Mouse (Mus musculus) large intestine, adult 2 months (tissue): ENCODE measurements around the gene Tmem251. TPM values are rescaled to one million over a fixed set of nuclear protein-coding genes. Genes with fewer than 3 reads are reported as not detected.

Source experiments
- DNase-seq: peaks from one replicate; pipeline ENCODE4 v3.0.0-alpha.2; 2012; ENCODE audit warnings: low read depth, low spot score
- WGBS: fragments of 180-500 bp; shearing (Covaris S2); methylation state at CpG from one replicate; pipeline ENCODE4 v1.1.7; 2018; 5-methylcytosine and 5-hydroxymethylcytosine counted together
- polyA plus RNA-seq: library from polyadenylated mRNA; depleted of rRNA; stranded (reverse); fragments of >200 nt; gene quantifications from 2 replicates; pipeline ENCODE4 v1.2.3, GENCODE M21; 2012; rRNA removed

Gene Tmem251
- 2.8 TPM in 2 replicates for polyA plus RNA-seq

DNA sequence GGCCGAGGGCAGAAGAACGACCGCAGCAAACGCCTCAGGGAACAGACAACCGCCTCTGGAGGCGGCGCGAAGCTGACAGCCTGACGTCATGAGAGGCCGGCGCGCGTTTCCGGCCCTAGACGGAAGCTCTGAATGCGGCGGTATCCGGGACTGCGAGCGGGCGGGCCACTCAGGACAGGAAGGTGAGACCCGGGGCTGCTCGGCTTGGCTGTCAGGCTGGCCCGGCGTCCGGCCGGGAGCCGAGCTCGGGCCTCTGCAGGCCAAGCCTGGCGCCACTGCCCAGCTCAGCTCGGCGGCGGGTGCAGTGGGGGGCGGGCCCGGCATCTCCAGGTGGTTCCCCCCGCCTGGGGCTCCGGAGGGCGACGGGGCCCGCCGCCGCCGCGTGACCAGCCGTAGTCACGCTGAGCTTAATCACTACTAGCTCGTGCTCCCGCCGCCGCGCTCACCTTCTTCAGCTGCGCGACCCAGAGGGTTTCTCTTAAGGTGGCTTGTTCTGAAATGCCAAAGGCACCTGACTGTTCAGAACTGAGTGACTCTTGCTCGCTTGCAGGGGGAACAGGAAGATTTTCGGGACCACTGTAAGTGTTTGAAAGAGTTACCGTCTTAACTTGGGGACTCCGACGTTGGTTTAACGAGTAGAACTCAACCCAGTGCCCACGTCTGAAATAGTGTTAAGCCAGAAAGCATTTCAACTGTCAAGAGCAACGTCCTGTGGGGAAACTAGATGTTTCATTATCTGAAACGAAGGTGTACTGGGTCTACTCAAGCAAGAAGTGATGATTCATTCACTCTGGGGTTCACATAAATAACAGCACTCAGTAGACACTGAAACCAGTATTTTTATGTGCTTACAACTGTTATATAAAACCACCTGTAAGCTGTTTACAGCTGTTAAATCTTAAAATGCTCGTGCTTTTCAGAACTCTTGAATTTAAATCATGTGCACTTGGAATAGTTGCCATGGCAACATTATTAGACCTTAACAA is at the start of gene Tmem251, which contains the start of gene Moap1:
Tmem251 (plus strand) TSS at position 174 of the 986 bp plus-strand sequence.
Moap1 (minus strand) TSS at position 73 of the 986 bp plus-strand sequence.
- DNase-seq: no peak
- under 1% methylated on average over 63 of the region's 63 CpGs for WGBS

DNA sequence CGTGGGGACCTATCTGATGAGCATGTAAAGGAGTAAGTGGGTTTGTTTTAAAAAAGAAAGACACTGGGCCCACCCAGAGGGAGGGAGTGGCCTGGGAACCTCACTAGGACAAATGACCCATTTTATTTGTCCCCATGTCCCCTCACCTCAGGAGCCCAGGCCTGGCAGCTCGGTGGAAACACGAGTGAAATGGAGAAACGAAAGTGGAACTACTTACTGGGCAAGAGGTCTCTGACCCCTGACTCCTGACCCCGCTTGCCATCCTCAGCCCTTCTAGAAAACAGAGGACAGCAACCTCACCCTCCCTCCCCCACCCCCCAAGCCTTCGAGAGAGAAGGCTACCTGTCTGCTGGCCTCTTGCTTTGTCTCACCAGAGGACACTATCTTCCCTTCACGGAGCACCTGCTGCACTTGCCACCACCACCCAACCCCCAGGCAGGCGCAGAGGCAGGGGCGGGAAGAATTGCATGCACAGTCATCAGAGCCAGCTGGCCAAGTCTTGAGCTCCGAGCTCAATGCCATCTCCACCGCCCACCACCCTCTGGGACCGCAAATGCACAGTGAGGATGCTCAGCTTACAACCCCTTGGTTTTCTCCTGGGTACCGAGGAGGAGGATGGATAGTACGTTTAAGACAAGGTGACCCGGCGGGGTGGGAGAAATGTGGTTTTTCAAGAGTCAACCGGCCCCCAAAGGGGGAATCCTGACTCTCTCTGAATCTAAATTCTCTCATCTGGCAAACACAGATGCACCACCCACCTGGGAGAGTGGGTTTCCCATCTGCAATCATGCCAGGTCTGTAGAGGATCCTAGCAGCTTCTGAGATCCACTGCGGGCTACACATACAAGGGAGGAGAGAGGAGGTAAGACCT is 48.0 kb upstream of the Tmem251 start:
- 69% methylated on average over 18 of the region's 18 CpGs for WGBS
- no peak for DNase-seq

DNA sequence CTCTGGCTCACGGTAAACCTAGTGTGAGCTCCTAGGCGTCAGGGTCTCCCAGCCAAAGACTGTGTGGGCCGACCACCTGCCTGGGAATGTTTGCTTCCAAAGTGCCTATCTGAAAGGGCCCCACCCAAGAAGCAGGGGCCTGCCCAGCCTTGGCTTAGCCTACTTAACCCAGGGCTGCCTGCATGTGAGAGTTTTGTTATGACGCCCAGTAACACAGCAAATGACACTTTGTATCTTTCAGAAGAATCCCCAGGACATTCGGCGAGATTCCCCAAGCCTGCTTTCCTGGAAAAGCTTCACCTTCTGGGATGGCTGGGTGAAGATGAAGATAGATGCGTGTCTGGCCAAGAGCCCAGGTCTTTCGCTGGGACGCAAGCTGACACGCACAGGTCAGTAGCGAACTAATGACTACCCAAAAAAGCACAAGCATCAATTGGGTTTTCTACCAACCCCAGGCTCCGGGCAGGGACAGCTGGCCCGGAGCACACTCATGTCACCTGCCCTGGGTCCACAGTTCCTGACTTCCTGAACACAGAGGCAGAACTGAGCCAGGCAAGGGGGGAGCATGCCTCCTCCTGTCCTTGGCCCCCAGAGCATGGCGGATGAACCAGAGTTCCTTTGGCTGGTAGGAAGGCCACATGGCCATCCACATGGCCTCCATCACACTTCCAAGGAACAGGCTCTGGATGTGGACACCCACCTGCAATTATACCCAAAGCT is 46.8 kb upstream of the Tmem251 start:
- DNase-seq: no peak
- WGBS: 68% methylated on average over 14 of the region's 14 CpGs

DNA sequence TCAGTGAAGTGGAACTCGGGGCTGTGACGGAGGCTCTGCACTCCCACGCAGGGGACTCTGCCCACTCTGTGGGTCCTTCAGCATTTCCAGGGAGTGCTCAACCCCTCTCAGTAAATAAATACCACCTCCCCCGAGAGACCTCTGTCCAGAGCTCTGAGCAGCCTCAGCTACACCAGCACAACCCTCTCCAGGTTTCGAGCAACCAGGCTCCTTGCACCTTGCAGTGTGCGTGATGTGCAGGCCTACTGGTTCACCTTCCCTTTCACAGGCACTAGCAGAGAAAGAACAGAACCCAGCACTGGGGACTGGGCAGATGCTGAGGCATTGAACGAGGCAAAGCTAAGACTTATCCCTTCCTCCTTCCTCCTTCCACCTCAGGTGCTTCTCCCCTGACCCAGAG is 46.2 kb upstream of the Tmem251 start:
- 74% methylated on average over 7 of the region's 7 CpGs for WGBS
- no peak for DNase-seq

DNA sequence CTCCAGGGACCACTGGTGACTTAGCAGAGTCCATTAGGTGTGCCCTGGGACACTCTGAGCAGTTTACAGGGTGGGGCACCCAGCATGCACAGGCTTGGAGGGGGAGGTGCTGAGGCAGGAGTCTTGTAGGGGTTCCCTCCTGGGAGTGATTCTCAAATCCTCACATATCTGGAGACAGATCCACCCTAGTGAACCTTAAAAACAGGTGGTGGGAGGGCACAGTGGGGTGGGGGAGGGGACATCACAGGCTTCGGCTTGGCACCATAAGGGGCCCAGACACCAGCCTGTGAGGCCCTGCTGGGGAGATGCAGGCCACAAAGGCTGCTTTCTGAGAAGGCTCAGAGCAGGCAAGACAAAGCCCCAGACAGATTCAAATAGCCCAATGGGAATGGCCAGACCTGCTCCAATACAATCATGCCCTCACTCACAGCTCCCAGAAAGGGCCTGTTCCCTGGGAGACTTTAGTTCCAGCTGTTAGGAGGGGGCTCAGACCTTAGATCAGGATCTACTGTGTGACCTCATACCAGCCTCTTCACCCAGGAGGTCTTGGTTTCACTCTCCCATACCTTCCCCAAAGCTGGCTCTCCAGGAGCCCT is 45.4 kb upstream of the Tmem251 start:
- 57% methylated on average over 1 of the region's 1 CpGs for WGBS
- DNase-seq: no peak

DNA sequence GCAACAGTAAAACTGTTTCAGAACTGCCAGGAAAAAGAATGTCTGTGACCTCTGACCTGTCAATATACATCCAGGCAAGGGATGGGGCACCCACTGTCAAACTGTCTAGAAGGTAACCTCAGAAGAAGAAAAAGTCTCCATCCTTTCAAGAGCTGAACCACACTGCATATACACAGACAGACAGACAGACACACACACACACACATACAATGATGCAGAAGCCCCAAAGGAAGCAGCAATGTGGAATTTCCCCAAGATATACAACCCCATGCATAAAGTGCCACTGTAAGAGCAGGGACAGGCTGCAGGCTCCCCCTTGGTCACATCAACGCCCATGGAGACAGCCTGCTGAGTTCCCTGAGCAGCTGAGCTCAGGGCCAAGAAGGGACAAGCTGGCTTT is 44.4 kb upstream of the Tmem251 start:
- WGBS: 65% methylated on average over 1 of the region's 1 CpGs
- no peak for DNase-seq

DNA sequence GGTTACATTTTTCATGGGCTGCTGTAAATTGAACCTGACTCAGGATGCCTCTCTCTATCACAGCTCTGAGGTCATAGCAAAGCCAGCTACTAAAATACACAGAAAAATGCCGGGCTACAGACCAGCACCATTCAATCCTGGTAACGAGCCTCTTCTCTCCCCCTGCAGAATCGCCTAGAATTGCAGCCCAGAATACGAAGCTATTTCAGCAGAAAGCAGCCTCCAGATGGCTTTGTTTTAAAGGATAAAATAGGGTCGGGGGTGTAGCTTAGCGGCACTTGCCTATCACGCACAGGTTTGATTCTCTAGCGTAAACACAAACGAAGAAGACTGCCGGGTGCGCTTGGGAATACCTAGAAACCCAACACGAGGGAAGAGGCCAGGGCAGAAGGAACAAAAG is 43.1 kb upstream of the Tmem251 start:
- no peak for DNase-seq
- WGBS: 70% methylated on average over 12 of the region's 12 CpGs

DNA sequence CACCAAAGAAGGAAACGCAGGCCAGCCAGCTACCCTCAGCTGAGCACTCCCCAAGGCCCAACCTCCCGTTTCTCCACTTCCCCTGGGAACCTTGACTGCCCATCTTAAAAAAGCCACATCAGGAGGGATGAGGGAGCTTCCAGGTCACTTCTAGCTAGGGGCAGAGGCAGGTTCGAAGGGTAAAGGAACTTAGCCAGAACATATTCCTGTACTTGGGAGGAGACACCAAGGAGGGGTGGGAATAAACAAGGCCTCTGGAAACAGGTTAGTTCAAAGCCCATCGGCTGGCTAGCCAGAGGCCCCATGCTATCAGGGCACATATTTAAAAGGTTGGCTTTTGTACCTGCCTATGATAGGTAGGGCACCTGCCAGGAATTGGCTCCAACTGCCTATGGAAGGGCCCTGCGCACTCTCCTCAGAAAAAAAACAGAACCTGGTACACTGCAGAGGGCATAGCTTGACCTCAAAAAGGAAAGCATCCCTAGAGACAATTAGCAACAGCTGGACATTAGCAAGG is 41.8 kb upstream of the Tmem251 start:
- 54% methylated on average over 5 of the region's 5 CpGs for WGBS
- DNase-seq: no peak

DNA sequence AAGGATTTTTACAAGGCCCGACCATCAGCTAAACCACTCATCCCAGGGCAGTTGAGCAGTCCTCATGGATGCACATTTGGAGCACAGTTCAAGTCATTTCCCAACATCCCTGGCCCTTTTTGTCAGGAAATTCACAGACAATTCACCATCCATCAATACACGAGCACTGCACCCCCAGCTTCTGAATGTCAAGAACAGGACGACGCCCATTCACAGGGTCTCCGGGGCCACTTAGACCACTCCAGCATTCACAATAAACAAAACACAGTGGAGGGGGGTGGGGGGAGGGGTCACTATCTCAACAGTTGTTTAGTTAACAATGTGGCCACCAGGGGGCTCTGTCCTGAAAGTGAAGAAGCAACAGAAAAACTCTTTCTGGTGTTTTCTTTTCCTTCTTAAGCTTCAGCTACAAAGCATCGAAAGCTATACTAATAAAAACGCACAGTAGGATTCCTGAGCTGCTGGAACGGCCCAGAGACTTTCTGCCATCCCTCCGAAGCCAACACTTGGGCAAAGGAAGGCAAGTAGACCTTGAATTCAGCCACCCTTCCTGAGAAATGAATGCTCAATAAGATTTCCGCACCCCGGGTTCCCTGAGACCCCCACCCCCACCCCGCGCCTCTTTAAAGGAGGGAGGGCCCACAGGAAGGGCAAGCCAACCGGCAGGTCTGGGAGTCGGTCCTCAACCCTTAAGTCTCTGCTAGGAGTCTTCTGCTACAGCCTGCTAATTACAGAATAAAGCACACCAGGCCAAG is 41.0 kb upstream of the Tmem251 start:
- 16% methylated on average over 15 of the region's 15 CpGs for WGBS
- DNase-seq: no peak

DNA sequence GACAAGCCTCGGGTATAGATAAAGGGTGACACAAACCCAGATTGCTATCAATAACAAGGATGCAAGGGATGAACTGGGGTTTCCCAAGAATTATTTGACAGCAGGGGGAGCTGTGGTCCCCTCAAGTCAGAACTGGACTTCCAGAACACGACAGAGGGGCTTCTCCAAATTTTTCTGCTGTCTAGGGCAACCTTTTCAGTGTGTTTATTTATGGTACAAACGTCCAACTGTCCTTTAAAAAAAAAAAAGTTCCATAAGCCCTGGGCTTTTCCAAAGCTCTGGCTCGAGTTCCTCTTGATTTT is 40.5 kb upstream of the Tmem251 start:
- no peak for DNase-seq
- 7% methylated on average over 4 of the region's 4 CpGs for WGBS

DNA sequence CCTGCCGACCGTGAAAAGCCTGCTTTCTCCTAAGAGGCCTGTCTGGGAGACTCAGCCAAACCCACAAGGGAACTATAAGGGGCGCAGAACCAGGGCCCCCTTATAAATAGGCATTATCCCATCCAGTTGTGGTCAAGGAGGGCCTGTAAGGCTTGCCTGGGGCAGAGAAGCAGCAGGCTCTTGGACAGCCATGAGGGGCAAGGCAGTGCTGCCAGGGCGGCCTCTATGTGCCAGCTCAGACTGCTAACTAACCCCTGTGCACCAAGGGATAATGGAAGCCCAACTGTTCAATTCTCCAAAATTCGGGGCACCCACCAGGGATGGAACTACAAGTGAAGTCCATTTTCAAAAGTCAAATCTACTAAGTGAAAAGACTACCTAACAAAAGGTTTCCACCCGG is 40.1 kb upstream of the Tmem251 start:
- WGBS: 42% methylated on average over 6 of the region's 6 CpGs
- DNase-seq: no peak

DNA sequence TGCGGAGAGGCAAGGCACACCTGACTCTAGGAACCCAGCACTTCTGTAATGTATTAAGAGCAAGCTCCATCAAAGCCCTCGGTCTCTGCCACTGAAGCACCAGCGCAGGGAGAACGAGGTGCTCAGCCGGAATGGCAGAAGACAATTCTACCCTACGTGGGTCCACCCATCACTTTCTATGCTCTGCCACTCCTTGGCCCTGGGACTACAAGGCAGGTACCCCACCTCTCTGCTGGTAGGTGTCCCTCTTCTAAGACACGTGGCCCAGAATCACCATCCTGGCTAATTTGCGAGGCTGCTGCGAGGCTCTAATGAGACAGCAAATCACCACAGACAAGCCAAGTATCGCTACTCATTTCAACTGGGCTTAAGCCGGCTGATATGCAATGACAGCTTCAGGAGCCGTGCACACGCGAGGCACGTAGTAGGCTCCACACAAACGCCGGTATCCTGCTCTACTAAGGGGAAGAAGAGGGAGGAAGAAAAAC is 39.6 kb upstream of the Tmem251 start:
- WGBS: 7% methylated on average over 17 of the region's 17 CpGs
- no peak for DNase-seq

DNA sequence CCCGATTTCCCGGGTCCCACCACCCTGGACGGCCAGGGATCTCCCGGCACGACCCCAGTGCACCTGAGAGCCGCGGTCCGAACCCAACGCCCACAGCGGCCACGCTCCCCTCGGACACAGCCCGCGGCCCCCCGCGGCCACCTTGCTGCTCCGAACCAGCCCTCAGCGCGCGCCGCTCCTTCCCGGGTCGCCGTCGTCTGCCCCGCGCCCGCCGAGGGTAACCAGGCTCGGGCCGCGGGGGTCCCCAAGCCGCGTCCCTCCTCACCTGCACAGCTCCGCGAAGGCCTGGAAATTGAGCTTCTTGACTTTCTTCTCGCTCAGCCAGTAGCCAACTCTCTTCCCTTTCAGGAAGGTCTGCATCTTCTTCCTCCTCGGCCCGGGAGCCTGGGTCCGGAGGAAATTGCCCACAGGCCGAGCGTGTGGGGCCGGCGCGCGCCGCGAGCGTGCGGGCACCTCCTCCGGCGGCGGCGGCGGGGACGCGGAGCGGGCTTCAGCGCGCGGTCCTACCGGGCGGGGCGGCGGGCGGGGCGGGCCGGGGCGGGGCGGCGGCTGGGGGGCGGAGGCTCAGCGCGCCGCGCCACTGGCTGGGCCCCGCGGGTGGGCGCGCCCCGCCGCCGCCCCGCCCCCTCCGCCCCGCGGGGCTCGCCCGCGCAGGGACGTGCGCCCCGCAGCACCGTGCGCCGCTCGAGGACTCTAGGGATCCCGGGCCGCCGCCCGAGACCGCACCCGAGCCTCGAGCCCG is 38.9 kb upstream of the Tmem251 start, which contains the start of gene Itpk1:
Itpk1 (minus strand) TSS at position 474 of the 742 bp plus-strand sequence.
- 3% methylated on average over 98 of the region's 105 CpGs for WGBS
- no peak for DNase-seq

DNA sequence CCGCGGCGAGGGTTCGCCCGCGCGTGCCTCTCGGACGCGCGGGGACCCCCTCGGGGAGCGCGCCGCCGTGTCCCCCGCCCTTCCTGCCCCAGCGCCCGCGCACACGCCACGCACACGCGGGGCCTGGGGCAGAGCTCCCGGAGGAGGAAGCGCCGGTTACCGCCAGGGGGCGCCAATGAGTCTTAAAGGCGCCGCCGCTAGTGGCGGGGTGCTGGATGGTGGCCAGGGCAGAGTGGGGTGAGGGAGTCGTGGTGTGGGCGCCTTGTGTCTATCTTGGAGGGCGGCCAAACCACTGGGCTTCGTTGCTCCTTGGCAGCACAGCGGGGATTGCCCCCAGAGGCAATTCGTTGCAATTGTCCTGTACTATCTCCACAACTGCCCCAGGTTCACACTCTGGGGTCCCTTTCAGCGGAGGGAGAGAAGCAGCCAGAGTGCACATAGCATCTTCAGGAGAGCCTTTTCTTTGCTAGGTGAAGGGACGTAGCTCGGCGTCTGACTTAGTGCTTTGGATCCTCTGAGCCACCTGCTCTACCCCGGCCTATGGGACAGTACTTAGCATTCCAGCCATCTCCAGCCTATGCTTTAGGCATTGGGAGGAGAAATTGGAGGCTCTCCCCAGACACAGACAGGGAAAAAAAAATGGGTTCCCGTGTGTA is 38.2 kb upstream of the Tmem251 start:
- DNase-seq: no peak
- 2% methylated on average over 45 of the region's 45 CpGs for WGBS

DNA sequence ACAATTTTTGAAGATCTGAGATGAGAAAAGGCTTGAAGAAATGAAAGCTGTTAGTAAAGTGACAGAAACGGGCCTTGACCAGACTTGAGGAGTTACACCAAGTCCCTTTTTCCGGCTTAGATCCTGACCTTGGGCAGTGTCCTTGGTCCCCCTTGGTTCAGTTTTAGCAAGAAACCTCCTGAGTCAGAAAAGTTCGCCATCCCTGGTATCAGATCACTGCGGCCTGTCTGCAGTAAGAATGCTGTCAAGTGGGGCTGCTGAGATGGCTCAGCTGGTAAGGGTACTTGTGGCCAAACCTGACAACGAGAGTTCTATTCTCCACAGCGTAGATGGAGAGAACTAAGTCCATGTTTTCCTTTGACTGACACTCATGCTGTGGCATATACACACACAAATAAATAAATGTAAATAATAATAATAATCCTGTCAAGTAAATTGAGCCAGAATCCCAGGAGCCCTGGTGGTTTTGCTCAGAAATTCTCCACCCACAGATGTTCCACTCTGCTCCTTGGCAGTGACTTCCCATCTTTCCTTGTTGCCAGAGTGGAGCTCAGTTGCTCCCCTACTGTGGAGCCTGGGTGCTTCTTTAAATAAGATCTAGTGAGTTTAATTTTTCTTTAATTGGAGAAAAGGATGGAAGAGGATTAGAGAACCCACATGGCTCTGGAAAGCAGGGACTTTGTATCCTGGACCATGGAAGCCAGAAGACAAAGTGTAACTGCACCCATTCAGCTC is 37.5 kb upstream of the Tmem251 start:
- 81% methylated on average over 6 of the region's 6 CpGs for WGBS
- no peak for DNase-seq

DNA sequence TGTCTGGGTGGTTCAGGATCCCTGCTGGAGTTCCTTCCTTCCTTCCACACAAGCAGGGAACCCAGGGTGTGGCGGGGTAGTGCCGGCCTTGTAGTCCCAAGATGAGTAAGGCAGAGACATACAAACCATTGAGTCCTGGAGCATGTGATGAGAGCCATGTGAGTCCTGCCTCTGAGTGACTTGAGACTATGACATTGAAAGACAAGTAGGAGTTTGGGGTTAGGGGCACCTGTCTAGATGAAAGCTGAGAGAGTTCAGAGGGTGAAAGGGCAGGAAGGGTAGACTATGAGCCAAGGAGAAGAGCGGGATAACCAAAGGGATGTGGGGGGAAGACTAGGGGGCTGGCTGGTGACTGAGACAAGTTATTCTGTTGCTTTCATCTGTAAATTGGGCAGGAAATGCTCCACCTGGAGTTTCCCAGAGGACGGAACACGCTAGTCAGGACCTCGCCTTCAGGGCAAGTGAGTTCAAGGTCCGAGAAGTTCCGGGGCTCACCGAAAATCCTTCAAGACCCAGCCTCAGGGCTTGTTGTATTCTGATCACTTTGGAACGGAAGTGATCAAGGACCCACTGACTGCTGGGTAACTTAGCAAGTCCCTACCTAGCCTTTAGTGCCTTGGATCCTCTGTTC is 36.6 kb upstream of the Tmem251 start:
- WGBS: 60% methylated on average over 10 of the region's 10 CpGs
- DNase-seq: no peak
